14 mouse cellular contexts compared by ENCODE assay signal in genomic region chr3:137039638-137040037, GRCm38 (mm10).
"Had no signal": no experiment of that assay in that cellular context is flagged by ENCODE, and none has a peak within 500 bp of the region (broad histone marks: within the 10 kb centered on the region; RNA-seq: fewer than 3 reads in every experiment).

No protein-coding gene starts in this region.

- H3K4me3 ChIP-seq: liver, embryonic 13.5 days; stomach, embryonic 15.5 days had no signal

- DNase-seq: kidney, adult 18-20 months; kidney, adult 9 months; kidney, postnatal 14 days; kidney, postnatal 4 days; layer of hippocampus, postnatal 36 days; liver, embryonic 13.5 days; lung, adult 2 months; lung, postnatal 14 days; lung, postnatal 4 days; midbrain, embryonic 14.5 days; spleen, adult 18-20 months; thymus, adult 18-20 months; thymus, postnatal 36 days had no signal

- H3K27ac ChIP-seq: liver, embryonic 13.5 days; stomach, embryonic 15.5 days had no signal
